In genomic region chr7:133842079-133842478, GRCm38 (mm10) we compare ENCODE assay signal across 26 mouse cellular contexts.
"Had no signal": no experiment of that assay in that cellular context is flagged by ENCODE, and none has a peak within 500 bp of the region (broad histone marks: within the 10 kb centered on the region; RNA-seq: fewer than 3 reads in every experiment).

No protein-coding gene starts in this region.

- H3K27me3 ChIP-seq: limb, embryonic 12.5 days; limb, embryonic 15.5 days; midbrain, embryonic 12.5 days; neural tube, embryonic 13.5 days had no signal

- H3K36me3 ChIP-seq: limb, embryonic 12.5 days; limb, embryonic 15.5 days; midbrain, embryonic 12.5 days; neural tube, embryonic 13.5 days had no signal

- H3K9me3 ChIP-seq: limb, embryonic 12.5 days; limb, embryonic 15.5 days; midbrain, embryonic 12.5 days; neural tube, embryonic 13.5 days had no signal

- ATAC-seq: inflammation-experienced regulatory T-cells, adult 6 months; liver, postnatal 0 days; lung, postnatal 0 days; midbrain, embryonic 16.5 days had no signal

- H3K4me2 ChIP-seq: limb, embryonic 12.5 days; limb, embryonic 15.5 days; liver, embryonic 11.5 days; lung, embryonic 14.5 days; midbrain, embryonic 12.5 days; neural tube, embryonic 13.5 days had no signal

- DNase-seq: kidney, adult 11 months; kidney, adult 9 months; kidney, postnatal 14 days; layer of hippocampus, postnatal 36 days; left cerebral cortex, postnatal 4 days; liver, postnatal 0 days; lung, embryonic 14.5 days; lung, postnatal 36 days; retina, postnatal 1 day; right cerebral cortex, postnatal 25 days; spleen, adult 18-20 months; thymus, adult 2 months; thymus, postnatal 14 days; thymus, postnatal 4 days had no signal

- H3K27ac ChIP-seq: left cerebral cortex, adult 2 months; limb, embryonic 12.5 days; limb, embryonic 15.5 days; liver, embryonic 14.5 days; midbrain, embryonic 12.5 days; neural tube, embryonic 13.5 days had no signal

- H3K4me3 ChIP-seq: left cerebral cortex, adult 2 months; limb, embryonic 12.5 days; limb, embryonic 15.5 days; megakaryocyte, embryonic 14.5 days; midbrain, embryonic 12.5 days; myocyte; neural tube, embryonic 13.5 days had no signal

- H3K4me1 ChIP-seq: limb, embryonic 12.5 days; limb, embryonic 15.5 days; midbrain, embryonic 12.5 days; neural tube, embryonic 13.5 days had no signal

- H3K9ac ChIP-seq: limb, embryonic 12.5 days; limb, embryonic 15.5 days; liver, embryonic 14.5 days; liver, postnatal 0 days; lung, embryonic 14.5 days; midbrain, embryonic 12.5 days; neural tube, embryonic 13.5 days had no signal
